Mouse (Mus musculus) CD4-positive naive resting alpha-beta T cell, adult 57 days (primary cell): Measurements from ENCODE around the gene Olfr1317. TPM values are rescaled to one million over a fixed set of nuclear protein-coding genes. Genes with fewer than 3 reads are reported as not detected.

Experiments used
- total RNA-seq: library from RNA; stranded (reverse); gene quantifications from one replicate; pipeline ENCODE4 v1.2.4, GENCODE M21; 2023

Olfr1317 gene
- total RNA-seq: not detected

DNA sequence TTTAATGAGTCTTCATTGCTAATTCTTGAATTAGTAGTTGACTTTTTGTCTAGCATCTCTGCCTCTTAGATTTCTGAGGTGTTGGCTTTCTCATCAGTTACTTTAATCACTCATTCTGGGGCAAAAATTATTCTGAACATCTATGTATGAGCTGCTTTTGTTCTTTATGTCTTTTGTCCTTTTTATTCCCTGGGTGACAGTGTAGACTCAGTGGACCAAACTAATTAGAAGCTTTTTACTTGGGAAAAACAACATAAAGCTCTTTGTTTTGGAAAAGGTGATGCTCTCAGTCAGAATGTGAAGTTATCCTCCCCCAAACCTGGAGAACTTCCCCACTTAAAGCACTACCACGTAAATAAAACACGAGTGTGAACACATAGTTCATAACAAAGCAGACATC, at the start of gene Olfr1317:
Olfr1317 (plus strand) TSS at position 301 of the 400 bp plus-strand sequence.

DNA sequence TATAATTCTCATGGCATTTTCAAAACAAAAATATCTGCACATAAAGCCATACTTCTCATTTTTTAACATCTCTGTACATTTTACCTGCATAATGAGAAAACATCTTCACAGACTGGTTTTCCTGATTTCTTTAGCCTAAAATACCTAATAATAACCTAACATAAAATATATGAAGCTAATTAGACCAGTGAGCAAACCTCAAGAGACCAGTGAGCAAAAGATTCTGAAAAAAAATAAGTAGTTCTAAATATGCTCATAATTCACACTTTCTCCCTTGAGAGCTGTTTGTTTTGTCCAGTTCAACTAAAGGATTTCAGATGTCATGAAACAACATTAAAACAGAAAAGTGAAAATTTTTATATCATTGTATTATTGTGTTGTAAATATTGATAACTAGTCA, 43.4 kb upstream of the Olfr1317 start, which contains the start of gene Olfr1314:
Olfr1314 (minus strand) TSS at position 101 of the 400 bp plus-strand sequence.

DNA sequence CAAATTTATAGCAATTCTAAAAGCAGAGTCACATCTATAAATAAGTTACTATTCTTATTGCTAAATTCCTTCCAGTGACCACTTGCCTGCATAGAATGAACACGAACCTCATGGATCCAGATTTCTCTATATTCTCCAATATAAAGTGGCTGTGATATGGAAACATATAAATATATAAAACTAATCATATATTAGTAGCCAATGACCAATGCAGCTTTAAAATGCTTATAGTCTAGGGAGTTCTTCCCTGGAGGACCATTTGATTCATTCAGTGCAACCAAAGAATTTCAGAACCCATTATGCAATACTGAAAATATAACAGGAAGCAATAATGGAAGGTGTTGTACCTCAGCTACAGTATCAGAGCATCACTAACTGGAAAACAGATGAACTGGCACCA, 24.8 kb upstream of the Olfr1317 start, which contains the start of gene Olfr1315-ps1:
Olfr1315-ps1 (minus strand) TSS at position 101 of the 400 bp plus-strand sequence.

DNA sequence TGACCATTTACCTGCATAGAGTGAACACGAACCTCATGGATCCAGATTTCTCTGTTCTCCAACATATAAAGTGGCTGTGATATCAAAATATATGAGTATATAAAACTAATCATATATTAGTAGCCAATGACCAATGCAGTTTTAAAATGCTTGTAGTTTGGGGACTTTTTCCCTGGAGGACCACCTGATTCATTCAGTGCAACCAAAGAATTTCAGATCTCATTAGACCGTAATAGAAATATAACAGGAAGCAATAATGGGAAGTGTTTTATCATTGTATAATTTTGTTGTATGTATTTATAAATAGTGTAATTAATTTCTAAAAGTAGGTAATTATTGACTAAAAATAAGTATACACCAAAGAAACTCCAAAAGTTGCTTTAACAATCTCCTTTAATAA, 5.3 kb upstream of the Olfr1317 start, which contains the start of gene Olfr1316:
Olfr1316 (minus strand) TSS at position 101 of the 400 bp plus-strand sequence.

DNA sequence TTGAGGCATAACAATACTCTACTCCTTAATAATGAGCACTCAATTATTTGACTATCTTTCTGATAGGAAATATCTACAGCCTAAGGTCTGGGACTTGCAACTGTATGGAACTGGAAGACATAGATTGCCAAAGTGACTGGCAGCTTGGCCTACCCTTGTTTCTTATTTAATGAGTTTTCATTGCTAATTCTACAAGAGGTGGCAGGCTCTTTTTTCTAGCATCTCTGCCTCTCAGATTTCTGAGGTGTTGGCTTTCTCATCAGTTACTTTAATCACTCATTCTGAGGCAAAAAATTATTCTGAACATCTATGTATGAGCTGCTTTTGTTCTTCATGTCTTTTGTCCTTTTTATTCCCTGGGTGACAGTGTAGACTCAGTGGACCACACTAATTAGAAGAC, 13.8 kb downstream of the Olfr1317 start, which contains the start of gene Olfr1318:
Olfr1318 (plus strand) TSS at position 301 of the 400 bp plus-strand sequence.

Other genes with a start within 250 kb of the Olfr1317 start
- not detected for gene Olfr1306, start 224.1 kb upstream of the Olfr1317 start, total RNA-seq
- 0.12 TPM for gene Olfr1307, start 190.9 kb upstream of the Olfr1317 start, total RNA-seq
- gene Olfr1308, start 175.4 kb upstream of the Olfr1317 start, total RNA-seq: not detected
- gene Olfr1309, start 150.0 kb upstream of the Olfr1317 start, total RNA-seq: not detected
- not detected for gene Olfr1310, start 127.6 kb upstream of the Olfr1317 start, total RNA-seq
- not detected for gene Olfr1311, start 115.9 kb upstream of the Olfr1317 start, total RNA-seq
- not detected for gene Olfr1312, start 90.1 kb upstream of the Olfr1317 start, total RNA-seq
- not detected for gene Olfr1313, start 62.5 kb upstream of the Olfr1317 start, total RNA-seq
- gene Olfr1314, start 43.5 kb upstream of the Olfr1317 start, total RNA-seq: not detected
- gene Olfr1315-ps1, start 24.9 kb upstream of the Olfr1317 start, total RNA-seq: not detected
- gene Olfr1316, start 5.4 kb upstream of the Olfr1317 start, total RNA-seq: not detected
- not detected for gene Olfr1318, start 13.9 kb downstream of the Olfr1317 start, total RNA-seq
- 58.1 TPM for gene Lpcat4, start 99.1 kb downstream of the Olfr1317 start, total RNA-seq
- not detected for gene Nutm1, start 119.0 kb downstream of the Olfr1317 start, total RNA-seq
- gene Nop10, start 121.6 kb downstream of the Olfr1317 start, total RNA-seq: 74.2 TPM
- 119 TPM for gene Slc12a6, start 125.5 kb downstream of the Olfr1317 start, total RNA-seq
- not detected for gene Gm21985, start 126.0 kb downstream of the Olfr1317 start, total RNA-seq
- gene Emc4, start 227.7 kb downstream of the Olfr1317 start, total RNA-seq: 27.7 TPM
- gene Katnbl1, start 238.9 kb downstream of the Olfr1317 start, total RNA-seq: 12.6 TPM